Mouse (Mus musculus) frontal cortex, postnatal 25 days (tissue): ENCODE data around the gene Armc10.
"Not testable (repeated sequence)": the region's sequence is repeated elsewhere in the genome, so short reads cannot be mapped to it uniquely, and the experiment has no call there.

Experiments used
- DNase-seq, 2 experiments: peaks; one replicate each; pipeline ENCODE4 v3.0.0; 2022; ENCODE audit warnings: low spot score in 2 of 2

Gene Armc10

DNA sequence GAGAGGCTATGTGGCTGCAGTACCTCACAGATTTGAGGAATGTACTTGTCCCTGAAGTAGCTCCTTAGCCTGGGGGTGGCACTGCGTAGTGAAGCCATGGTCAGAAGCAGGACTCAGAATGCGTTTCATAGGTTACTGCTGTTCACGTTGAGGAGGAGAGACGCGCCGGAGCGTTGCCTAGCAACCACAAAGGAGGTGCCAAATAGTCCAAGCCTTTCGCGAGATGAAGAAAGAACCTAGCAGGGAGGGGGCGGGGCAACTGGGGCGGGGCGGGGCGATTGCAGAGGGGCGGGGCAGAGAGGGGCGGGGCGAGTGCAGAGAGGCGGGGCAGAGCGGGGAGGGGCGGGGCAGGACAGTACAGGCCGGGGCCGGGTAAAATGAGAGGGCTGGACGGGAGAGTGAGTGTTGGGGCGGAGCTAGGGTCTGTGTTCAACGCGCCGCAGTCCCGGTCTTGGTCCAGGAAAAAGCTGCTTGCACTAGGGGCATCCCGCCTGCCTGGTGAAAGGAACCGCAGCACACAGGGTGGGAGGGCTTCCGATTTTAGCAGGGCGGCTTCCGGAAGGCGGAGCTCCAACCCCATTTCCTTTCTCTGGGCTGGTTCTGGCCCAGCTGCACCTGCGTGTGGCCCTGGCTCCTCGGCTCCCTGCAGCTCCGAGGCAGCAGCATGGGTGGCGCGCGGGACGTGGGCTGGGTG, at the start of gene Armc10, which contains the start of gene Fbxl13:
TSS of gene Armc10 (plus strand) at position 375 of the 694 bp plus-strand sequence.
TSS of gene Fbxl13 (minus strand) at position 196 of the 694 bp plus-strand sequence.
- DNase-seq = peak; percentile 70 to 76

DNA sequence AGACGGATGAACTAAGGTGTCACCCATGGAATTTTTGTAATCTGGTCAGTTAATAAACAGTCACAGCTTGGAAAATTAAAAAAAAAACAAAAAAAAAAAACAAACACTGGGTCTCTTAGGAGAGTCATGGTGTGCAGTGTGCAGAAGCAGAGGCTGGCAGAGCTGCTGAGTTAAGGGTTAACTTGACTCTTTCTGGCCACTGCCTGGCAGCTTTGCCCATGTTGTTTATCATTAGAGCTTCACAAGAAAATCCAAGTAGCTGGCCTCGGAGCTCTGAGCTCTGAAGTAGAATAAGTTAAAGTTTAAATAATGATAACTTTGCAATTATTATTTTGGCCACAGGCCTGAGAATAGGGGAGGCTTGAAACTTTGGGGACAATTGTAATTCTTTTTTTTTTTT, 46.1 kb upstream of the Armc10 start:
- not testable (repeated sequence) for DNase-seq

DNA sequence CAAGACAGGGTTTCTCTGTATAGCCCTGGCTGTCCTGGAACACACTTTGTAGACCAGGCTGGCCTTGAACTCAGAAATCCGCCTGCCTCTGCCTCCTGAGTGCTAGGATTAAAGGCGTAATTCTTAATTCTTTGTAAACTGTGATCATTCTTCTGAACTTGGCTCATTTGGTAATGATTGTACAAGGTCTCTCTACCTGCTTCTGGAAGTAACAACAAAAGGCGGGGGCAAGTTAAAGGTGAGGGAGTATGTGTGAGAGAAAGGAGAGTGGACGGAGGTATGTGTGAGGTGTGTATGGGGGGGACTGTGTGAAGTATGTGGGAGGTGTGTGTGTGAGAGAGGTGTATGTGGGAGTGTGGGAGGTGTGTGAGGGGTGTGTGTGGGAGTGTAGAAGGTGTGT, 45.7 kb upstream of the Armc10 start:
- no peak for DNase-seq

DNA sequence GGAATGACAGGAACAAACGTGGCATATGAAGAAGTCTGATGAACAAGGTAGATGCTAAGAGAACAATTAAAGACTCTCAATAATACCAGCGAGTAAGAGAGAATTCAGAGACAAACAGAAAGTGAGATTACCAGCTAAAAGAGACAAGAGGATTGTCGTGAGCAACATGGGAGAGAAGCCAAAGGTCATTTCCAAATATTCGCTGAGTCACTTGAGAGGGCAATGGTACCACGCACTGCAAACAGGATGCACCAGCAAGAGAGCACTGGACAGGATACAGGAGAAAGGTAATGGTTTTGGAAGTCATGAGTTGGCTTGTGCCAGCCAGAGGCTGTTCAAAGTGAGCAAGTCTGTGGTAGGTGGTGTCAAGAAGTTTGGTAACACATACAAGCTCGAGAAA, 39.7 kb upstream of the Armc10 start:
- no peak for DNase-seq

DNA sequence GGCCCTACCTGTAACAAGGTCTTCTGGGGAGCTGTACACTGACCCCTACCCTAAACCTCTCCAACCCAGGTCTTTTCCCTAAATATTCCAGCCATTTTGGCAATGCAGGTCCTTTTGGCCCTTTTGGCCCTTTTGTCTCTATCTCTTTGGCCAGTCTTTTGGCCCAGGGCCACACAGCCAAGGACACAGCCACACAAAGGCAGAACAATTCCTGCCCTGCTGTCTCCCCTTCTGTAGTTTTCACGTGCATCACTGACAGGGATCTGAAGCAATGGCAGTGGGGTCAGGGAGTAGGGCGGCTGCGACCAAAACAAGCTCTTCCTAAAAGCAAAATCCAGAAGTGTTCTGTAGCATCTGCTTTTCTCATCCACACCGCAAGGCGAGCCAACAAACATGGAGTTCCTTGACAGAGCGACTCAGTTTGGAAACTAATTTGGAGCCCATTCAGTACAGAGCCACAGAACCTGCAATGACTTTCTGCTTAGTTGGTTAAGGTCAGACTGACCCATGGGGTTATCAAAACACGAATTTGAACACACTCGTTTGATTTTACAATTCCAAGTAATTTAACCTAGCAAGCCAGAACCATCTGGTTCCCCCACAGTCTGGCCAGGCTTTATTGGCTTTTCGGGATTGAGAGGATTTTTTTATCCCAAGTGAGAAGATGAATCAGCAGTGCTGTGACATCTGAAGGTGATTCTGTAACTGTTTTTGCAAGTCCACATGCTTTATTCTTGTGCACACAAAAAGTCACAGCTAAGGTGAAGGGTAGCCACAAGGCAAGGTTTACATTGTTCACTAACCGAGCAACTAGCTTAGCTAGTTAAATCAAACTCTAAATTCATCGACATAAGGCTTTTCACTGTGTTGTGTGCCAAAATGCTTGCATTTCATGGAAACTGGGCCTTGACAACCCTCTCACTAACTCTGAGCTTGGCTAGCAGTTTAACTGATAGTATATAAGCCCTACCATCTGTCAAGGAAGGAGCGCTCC, 37.0 kb upstream of the Armc10 start:
- DNase-seq = peak in 1 of 2 experiments; percentile 13

DNA sequence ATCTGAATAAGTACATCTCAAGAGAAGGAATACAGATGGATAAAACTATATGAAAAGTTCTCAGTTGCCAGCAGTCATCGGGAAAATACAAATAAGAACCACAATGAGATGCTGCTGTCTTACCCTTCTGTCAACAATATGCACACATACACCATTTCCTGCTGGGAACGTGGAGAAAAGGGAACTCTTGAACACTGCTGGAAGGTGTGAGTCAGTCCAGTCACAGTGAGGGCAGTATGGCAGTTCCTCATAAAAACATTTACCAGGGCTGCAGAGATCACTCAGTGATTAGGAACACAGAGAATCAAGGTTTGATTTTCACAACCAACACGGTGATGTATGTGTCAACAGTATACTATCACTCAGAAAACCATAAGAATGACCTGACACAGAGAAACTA, 34.6 kb upstream of the Armc10 start:
- no peak for DNase-seq

DNA sequence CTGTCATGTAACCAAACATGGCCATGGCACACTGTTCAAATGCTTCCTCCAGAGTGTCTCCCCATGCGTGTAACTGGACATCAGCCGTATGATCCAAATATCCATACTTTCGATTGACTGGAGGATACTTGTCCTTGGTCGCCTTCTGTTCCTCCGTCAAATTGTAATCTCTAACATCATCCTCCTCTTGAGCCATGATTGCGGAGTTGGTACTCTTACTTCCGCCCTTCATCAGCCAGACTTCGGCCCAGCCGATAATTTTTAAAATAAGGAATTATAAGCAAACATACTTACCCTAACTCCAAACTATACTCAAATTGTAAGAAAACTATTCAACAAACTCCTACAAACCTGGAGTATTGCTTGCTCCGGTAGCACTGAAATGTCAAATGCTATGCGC, 31.3 kb upstream of the Armc10 start:
- not testable (repeated sequence) for DNase-seq

DNA sequence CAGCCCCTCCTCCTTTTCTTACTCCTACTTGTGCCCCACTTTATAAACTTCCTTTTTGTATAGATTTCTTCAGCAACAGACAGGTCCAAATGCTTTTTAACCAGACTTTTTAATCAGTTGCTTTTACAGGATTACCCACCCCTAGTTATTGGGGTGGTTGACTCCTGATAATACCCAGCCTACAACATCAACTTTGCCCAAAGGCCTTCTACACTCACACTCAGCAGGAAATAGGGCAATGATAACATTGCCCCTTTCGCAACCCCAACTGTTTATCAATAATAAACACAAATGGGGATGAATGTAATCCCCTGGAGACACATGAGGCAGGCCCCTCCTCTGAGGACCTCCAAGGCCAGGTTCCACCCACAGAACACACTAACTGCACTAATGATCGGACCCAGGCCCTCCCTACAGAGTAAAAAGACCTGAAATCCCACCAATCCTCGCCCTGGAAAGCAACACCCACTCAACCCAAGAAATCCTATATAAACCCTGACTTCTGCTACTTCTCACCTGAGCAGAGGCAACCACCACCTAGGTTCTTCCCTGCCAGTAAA, 29.1 kb upstream of the Armc10 start:
- DNase-seq = no peak

DNA sequence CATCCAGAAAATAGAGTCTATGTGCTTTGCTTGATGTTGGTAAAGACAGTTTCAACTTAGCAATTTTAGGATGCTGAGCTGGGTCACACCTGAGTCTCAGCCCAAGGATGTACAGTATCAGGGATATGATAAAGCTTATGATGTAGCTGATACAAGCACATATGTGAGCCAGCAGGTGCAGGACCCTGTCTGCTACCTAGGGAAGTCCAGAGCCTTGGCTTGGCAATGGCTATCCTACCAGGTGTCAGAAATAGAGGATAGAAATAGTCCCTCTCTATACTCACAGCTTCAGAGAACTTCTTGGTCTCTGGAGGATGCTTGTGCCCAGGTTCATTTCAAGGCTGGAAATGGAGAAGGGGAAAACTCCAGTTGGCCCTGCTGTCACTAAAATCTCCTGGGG, 19.7 kb upstream of the Armc10 start:
- no peak for DNase-seq

DNA sequence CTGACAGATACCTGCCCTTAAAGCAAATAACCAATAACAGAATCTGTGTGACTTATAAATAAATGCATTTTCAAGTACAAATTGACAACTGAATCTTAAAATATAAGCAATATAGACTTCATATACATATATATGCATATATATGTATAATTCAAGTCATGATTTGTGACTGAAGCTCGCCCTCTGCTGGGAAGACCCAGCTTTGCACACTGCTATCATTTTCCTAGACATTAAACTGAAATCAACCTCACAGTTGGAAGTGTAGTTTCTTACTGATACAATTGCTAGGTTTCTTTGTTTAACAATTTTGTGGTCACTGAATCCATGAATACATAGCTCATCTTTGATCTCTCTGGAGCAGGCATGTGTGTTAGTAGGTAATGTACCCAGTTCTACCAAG, 4.7 kb upstream of the Armc10 start:
- DNase-seq = peak; percentile 55 to 71

DNA sequence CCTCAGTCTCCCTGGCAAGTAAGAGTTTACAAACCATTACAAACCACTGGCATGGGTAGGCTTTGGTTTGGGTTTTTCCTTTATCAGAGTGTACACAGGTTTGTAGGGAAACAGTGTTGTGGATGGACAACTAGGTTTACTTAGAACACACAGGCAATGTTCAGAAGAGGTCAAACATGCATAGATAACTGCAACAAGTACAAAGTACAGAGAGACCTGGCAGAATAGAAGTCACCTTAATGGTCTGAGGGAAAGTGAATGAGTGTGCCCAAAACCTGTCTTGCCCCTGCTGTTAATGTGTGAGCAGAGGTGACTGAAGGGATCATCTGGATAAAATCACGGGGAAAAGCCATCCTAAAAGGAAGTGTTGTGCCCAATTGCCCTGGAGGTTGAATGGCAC, 2.0 kb upstream of the Armc10 start:
- DNase-seq = no peak

DNA sequence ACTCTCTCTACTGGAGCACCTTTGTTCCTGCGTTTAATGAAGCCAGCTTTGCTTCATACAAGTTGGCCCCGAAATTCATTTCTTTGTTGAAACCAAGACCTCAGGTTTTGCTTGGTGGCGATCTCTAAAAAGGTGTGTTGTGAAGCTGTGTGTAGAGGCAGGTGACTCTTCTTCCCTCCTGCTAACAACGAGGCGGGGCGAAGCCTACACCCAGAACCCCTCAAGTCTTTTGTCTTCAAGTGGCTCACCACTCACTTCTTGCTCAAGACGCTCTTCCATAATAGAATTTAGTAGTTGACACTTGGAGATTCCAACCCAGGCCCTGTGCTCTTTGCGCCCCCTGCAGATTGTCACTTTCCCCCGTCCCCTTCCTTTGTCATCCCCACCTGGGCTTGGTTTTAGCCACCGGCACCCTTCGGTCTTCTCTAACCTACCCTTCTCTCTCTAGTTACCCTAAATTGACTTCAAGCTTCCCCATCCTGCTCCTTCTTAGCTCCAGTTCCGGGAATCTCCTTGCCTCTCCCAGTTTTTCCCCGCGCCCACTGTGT, 648 bp upstream of the Armc10 start:
- DNase-seq = no peak

DNA sequence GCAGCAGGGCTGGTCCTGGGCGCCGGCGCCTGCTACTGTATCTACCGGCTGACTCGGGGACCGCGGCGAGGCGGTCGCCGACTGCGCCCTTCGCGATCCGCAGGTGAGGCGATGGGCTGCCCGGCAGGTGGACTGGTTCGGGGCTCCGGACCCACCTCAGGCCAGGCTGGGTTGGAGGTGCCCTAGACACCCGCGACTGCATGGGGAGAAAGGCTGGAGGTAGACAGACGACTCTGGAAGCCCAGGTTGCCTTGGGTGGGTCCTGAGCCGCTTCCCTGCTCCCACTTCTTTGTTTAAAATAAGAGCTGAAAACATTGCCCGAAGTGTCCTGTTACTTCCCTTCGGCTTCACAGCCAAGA, 499 bp downstream of the Armc10 start:
- DNase-seq = no peak

DNA sequence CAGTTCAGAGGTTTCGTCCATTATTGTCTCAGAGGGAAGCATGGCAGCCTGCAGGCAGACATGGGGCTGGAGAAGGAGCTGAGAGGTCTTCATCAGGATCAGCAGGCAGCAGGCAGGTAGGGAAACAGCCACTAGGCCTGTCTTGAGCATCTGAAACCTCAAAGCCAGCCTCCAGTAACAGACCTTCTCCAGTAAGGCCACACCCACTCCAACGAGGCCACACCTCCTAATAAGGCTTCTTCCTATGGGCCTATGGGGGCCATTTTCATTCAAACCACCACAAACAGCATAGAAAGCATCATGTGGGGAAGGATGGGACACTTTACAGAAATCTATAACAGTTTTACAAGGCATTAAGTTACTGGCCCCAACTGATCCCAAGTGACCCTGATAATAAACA, 5.1 kb downstream of the Armc10 start:
- DNase-seq = no peak

DNA sequence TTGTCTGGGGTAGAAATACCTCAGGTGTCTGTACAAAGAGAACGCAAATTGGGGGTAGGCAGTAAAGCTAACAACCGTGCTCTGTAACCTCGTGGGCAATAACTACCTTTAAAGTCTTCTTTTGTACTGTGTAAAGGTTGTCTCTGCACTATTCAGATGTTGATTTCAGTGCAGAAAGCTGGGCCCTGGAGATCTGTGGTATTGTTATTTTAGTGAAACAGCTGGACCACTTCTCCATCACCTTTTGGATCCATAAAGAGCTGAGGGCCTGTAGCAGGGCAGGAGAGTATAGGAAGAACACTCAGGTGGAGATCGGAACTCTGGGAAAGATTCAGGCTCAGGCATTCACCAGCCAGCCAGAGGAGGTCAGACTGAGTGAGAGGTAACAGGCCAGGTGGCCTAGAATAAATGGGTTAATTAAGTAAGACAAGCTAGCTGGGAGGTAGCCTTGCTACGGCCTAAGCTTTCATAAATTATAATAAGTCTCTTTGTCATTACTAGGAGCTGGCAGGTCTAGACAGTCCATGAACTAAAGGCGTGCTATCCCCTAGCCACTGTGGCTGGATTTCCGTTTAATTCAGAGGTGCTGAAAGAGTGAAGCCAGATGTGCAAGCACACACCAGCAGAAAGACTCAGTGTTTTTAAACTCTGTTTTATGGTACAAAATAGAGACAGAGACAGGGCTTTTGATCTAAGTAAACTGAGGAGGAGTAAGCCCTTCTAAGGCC, 6.4 kb downstream of the Armc10 start:
- no peak for DNase-seq

DNA sequence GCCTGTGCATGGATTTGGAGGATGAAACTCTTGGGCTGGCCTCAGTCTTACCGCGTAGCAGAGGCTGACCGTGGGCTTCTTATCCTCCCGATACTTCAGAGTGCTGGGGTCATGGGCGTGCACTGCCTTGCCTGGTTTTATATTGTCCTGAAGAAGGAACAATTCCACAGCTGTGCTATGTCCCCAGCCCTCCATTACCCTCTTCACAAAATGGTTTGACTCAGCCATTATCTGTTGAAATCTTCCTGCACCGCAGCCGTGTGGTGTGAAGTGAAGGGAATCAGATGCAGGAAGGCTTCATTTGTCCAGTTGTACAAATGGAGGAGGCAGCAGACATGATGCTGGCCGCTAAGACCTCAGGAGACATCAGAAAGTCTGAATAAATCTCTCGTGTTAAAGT, 11.3 kb downstream of the Armc10 start:
- DNase-seq = no peak

DNA sequence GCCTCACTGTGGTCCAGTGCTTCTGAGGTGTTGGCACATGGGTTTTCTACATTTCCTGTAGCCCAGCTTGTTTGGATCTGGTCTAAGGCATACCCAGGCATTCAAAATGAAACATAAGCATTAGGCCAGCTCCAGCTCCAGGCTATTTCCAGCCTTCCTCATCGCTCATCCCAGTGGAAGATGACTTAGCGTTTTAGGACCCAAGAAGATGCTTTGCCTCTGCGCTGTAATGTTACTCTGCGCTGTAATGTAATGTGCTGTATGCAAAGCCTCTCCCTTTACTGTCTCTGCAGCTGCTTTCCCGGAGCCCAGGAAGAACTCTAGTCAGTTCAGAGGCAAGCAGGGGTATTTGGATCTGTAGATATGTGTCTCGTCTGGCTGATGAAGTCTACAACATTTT, 12.4 kb downstream of the Armc10 start:
- DNase-seq = no peak

DNA sequence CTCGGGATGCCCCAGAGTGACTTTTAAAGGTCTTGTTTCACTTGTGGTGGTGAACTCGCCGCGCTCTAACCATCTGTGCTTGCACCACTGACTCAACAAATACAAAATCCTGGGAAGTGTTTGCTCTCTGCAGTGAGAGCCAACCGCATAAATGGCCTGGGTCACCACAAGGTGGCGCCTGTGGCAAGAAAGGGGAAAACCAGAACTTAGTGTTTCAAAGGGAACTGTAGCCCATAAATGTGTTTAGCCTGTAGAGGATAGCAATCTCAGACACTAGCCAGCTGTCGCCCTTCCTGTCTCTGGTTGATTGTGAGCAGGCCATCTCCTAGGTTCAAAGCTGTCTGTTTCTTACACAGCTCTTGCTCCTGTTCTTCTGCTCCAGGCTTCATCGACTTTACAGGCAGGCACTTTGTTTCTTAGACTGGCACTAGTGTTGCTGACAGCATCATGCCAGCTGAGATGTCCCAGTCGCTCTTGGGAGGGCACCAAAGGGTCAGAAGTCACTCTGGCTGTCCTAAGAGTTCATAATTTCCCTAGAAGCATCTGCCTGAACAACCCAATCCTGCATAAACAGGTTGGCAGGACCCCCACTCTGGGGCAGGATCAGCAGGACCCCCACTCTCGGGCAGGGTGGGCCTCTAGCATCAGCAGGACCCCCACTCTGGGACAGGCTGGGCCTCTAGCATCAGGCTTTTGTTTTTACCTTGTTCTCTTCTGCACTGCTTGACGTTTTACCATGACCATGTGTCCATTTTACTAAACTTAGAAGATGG, 13.2 kb downstream of the Armc10 start:
- peak; percentile 64 to 73 for DNase-seq

DNA sequence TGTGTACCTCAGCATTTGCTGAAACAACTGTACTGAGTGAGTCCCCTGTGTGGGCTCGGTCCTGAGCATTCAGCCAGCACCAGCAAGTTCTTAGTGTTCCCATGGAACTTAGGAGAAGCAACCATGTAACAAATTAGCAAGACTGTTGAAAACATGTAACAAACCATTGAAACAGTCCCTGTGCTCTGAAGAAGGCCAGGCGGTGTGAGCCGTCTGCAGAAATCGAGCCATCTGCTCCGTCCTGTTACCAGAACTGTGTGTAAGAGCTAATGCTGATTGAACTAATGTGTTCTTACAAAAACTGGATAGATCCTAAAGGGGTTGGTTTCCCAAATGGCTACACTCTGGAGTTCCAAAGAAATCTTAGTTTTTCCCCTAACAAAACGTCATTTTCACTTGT, 15.2 kb downstream of the Armc10 start:
- DNase-seq = no peak

DNA sequence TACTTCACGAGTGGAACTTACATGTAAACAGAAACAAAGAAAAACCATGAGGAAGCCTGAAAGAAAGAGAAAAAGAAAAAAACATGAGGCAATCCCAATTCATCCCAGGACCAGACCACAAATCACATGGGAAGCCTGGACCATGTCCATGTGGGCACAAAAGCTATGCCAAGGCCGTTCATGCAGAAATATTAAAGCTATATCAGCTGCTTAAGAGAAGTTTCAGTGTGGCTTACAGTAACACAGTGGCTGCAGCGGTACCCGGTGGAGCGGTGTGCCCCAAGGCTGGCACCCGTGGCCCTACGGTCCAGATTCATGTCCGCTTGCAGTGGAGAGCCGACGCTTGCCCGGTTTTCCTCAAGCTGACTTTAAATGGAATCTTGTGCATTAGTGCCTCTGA, 17.5 kb downstream of the Armc10 start:
- no peak for DNase-seq
